Mouse (Mus musculus) hindbrain, embryonic 10.5 days (tissue): ENCODE measurements around the gene Tmem97. TPM values are rescaled to one million over a fixed set of nuclear protein-coding genes. Genes with fewer than 3 reads are reported as not detected.

Experiments
- DNase-seq: peaks from one replicate; pipeline ENCODE4 v3.0.0-alpha.2; 2017; ENCODE audit warnings: low spot score
- H3K27ac ChIP-seq: fragments of 300-500 bp; sonication (generic); 2 replicates; pipeline ENCODE4 v1.5.1; 2016; ENCODE audit warnings: mild to moderate bottlenecking, moderate library complexity
- H3K27me3 ChIP-seq: fragments of 300-500 bp; sonication (generic); 2 replicates; pipeline ENCODE4 v1.6.1; 2016; ENCODE audit warnings: mild to moderate bottlenecking; ENCODE audit not compliant: poor library complexity, insufficient read depth, severe bottlenecking
- H3K36me3 ChIP-seq: fragments of 300-500 bp; sonication (generic); 2 replicates; pipeline ENCODE4 v1.6.1; 2016; ENCODE audit warnings: mild to moderate bottlenecking, moderate library complexity
- H3K4me1 ChIP-seq: fragments of 300-500 bp; sonication (generic); replicated peaks from 2 replicates; pipeline ENCODE4 v1.6.1; 2016; ENCODE audit warnings: mild to moderate bottlenecking
- H3K4me3 ChIP-seq: fragments of 300-500 bp; sonication (generic); 2 replicates; pipeline ENCODE4 v1.5.1; 2016; ENCODE audit warnings: mild to moderate bottlenecking, moderate library complexity
- H3K9me3 ChIP-seq: fragments of 300-500 bp; sonication (generic); 2 replicates; pipeline ENCODE4 v1.6.1; 2016; ENCODE audit warnings: mild to moderate bottlenecking, moderate library complexity
- WGBS: fragments of 180-500 bp; shearing (Covaris S2); methylation state at CpG from one replicate; pipeline ENCODE4 v1.1.7; 2016; 5-methylcytosine and 5-hydroxymethylcytosine counted together
- polyA plus RNA-seq: library from polyadenylated mRNA; unstranded; fragments of >200 nt; fragmentation: Nextera tagmentation; extraction: Ambion mirVana; gene quantifications from 2 replicates; pipeline ENCODE4 v1.2.1, GENCODE M21; 2016

Gene Tmem97
- polyA plus RNA-seq, 1 experiment from 2014 or later: 86.5 TPM

DNA sequence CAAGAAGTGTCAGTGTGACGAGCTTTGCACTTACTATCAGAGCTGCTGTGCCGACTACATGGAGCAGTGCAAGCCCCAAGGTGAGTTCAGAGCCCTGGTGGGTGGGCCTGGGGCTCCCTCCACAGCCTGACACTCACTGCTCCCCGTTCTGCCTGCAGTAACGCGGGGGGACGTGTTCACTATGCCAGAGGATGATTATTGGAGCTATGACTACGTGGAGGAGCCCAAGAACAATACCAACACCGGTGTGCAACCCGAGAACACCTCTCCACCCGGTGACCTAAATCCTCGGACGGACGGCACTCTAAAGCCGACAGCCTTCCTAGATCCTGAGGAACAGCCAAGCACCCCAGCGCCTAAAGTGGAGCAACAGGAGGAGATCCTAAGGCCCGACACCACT, 51.0 kb downstream of the Tmem97 start:
- 49% methylated on average over 16 of the region's 16 CpGs for WGBS
- Histone ChIP-seq H3K4me3 (peak overlapping the region; percentile 24), H3K27me3 (peaks cover 55% of the 10 kb centered on the region)

DNA sequence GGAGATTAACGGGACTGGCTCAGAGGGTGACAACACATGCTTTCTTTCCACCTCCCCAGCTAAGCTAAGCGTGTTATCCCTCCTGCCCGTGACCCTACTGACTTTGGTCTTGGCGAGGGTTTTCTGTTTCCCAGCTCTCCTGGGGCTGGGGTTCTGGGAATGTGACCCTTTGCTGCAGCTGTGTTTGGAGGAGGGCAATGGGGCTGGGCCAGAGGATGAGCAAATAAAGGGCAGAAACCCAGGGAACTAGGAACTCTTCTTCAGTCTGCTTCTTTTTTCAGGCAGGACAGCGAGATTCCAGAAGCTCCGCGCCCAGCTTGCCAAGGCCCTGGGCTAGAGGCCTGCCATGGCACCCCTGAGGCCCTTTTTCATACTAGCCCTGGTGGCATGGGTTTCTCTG, 51.6 kb downstream of the Tmem97 start, which contains the start of gene Vtn:
Gene Vtn, plus strand, starts transcription at position 88 of the 400 bp plus-strand sequence.
- peak; percentile 28 for DNase-seq
- Histone ChIP-seq H3K4me1 (peaks cover 46% of the 10 kb centered on the region), H3K27me3 (peaks cover 60% of the 10 kb centered on the region), H3K36me3 (no peaks in the 10 kb centered on the region), H3K27ac (peak within 1 kb of the TSS; percentile 76), H3K9me3 (no peaks in the 10 kb centered on the region), H3K4me3 (peak within 1 kb of the TSS; percentile 64)
- 43% methylated on average over 7 of the region's 7 CpGs for WGBS

More for the DNA sequence above, 51.0 kb downstream of the Tmem97 start:
- H3K27ac ChIP-seq: peak overlapping the region; percentile 66
- H3K9me3 ChIP-seq: no peaks in the 10 kb centered on the region
- DNase-seq: no peak
- peaks cover 46% of the 10 kb centered on the region for H3K4me1 ChIP-seq
- H3K36me3 ChIP-seq: no peaks in the 10 kb centered on the region

DNA sequence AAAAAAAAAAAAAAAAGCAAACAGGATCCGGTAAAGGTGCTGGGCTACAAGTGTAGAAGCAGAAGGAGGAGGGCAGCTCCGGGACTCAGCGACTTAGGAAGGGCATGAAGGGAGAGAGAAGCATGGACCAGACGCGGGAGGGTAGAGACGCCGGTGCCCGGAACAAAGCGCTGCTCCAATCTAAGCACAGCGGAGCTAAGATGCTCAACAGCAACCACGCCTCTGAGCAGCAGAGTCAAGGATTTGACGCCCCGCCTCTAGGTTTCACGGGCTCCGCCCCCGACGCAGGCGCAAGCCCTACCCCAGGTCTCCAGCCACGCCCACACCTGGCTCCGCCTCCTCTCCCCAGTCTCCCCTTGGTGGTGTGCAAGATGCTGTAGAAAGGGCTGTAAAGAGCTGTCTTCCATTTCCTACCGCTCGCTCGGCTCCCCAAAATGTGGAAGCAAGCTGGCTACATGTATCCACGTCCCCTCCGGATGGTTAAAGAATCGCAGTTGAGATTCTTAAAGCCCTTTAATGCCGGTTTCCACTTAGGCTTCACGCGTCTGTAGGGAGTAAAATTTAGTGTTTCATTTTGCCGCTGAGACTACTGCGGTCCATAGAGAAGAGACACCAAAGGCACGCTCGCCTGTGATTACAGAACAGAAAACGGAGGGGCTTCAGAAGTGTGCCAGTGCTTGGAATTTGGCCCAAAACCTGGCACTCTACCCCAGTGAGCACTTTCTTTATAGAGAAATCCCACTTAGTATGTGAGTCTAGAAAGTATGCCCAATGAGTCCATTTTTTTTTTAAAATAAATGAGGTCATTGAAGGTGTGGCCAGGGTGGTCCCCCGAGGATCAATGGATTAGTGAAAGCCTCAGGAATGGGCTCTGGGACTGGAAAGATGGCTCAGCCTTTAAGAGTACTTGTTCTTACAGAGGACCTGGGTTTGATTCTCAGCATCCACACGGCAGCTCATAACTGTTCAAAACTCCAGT, 52.7 kb downstream of the Tmem97 start, which contains the start of gene Sarm1:
Gene Sarm1, minus strand, starts transcription at position 211 of the 979 bp plus-strand sequence.
- Histone ChIP-seq H3K27ac (peak within 1 kb of the TSS; percentile 76), H3K4me3 (peak within 1 kb of the TSS; percentile 64), H3K36me3 (no peaks in the 10 kb centered on the region), H3K9me3 (no peaks in the 10 kb centered on the region), H3K27me3 (peaks cover 68% of the 10 kb centered on the region), H3K4me1 (peaks cover 46% of the 10 kb centered on the region)
- peak; percentile 96 for DNase-seq
- 3% methylated on average over 36 of the region's 36 CpGs for WGBS

DNA sequence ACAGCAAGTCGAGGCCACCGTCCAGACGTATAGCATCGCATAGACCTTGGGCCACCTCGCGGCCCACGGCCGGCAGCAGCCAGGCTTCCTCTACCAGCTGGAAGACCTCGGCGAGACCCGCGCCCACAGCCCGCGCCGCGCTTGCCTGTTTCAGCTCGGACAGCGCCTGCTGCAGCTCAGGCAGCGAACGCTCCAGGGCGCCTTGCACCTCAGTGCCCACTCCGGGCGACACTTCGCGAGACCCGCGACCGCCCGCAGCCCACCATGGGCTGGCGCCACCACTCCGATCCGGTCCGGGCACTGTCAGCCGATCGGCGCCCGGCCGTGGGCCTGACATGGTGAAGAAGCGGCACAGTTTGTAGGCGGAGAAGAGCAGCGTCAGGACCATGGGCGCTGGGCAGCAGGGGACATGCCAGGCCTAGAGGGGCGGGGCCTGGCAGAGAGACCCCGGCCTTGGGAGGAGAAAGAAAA, 53.5 kb downstream of the Tmem97 start:
- Histone ChIP-seq H3K27me3 (peaks cover 75% of the 10 kb centered on the region), H3K4me1 (peaks cover 46% of the 10 kb centered on the region), H3K4me3 (peak overlapping the region; percentile 64), H3K9me3 (no peaks in the 10 kb centered on the region), H3K27ac (peak overlapping the region; percentile 76), H3K36me3 (no peaks in the 10 kb centered on the region)
- DNase-seq: peak; percentile 62
- under 1% methylated on average over 44 of the region's 44 CpGs for WGBS

DNA sequence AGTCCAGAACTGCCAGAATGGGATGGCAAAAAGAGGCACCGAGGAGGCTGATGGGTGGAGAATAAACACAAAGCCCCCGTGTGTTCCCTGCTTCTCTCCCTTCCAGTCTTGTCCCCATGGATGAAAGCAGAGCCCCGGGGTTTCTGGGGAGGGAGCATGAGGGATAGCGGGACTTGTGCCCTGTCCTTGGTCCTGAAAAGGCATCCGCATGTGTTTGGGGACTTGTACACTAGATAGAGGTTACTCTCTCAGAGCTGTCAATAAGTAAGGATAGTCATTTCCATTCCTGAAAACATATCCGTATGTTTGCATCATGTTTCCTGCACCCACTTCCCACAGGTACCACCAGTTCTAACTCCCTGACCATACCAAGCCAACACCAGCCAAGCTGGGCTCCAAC, 54.7 kb downstream of the Tmem97 start:
- DNase-seq: peak; percentile 51
- WGBS: 6% methylated on average over 6 of the region's 6 CpGs
- no peak overlapping the region for H3K27ac ChIP-seq
- peaks cover 80% of the 10 kb centered on the region for H3K27me3 ChIP-seq
- H3K4me1 ChIP-seq: peaks cover 48% of the 10 kb centered on the region
- no peaks in the 10 kb centered on the region for H3K36me3 ChIP-seq
- H3K4me3 ChIP-seq: peak overlapping the region; percentile 64; the same call in 1 of the 2 replicates
- no peaks in the 10 kb centered on the region for H3K9me3 ChIP-seq

Other genes starting within 250 kb of the Tmem97 start
- 53.2 and 62.7 TPM in 2 replicates for gene Spag5, start 249.2 kb downstream of the Tmem97 start, polyA plus RNA-seq
- 2.5 and 3.1 TPM in 2 replicates for gene Aldoc, start 227.8 kb downstream of the Tmem97 start, polyA plus RNA-seq
- gene Pigs, start 222.4 kb downstream of the Tmem97 start, polyA plus RNA-seq: 74.6 and 82.9 TPM in 2 replicates
- gene Unc119, start 207.3 kb downstream of the Tmem97 start, polyA plus RNA-seq: 59.1 and 76.7 TPM in 2 replicates
- not detected in 2 replicates for gene Foxn1, start 164.2 kb downstream of the Tmem97 start, polyA plus RNA-seq
- not detected in 2 replicates for gene Slc13a2, start 128.6 kb downstream of the Tmem97 start, polyA plus RNA-seq
- gene Slc46a1, start 85.1 kb downstream of the Tmem97 start, polyA plus RNA-seq: 20.2 and 21.1 TPM in 2 replicates
- gene Sarm1, start 53.0 kb downstream of the Tmem97 start, polyA plus RNA-seq: 11.2 and 20.8 TPM in 2 replicates
- 66.9 and 96.6 TPM in 2 replicates for gene Vtn, start 51.7 kb downstream of the Tmem97 start, polyA plus RNA-seq
- gene Sebox, start 47.3 kb downstream of the Tmem97 start, polyA plus RNA-seq: not detected in 2 replicates
- gene Tmem199, start 38.6 kb downstream of the Tmem97 start, polyA plus RNA-seq: 84.0 and 86.4 TPM in 2 replicates
- 135 and 152 TPM in 2 replicates for gene Poldip2, start 38.6 kb downstream of the Tmem97 start, polyA plus RNA-seq
- 70.4 and 81.6 TPM in 2 replicates for gene Tnfaip1, start 14.4 kb downstream of the Tmem97 start, polyA plus RNA-seq
- gene Ift20, start 14.4 kb downstream of the Tmem97 start, polyA plus RNA-seq: 89.2 and 94.2 TPM in 2 replicates
- gene Nlk, start 146.6 kb upstream of the Tmem97 start, polyA plus RNA-seq: 17.1 and 18.7 TPM in 2 replicates
- 36.4 and 37.9 TPM in 2 replicates for gene Ccnq, start 201.0 kb upstream of the Tmem97 start, polyA plus RNA-seq